Mouse (Mus musculus): ENCODE measurements around the gene Pramef12. TPM values are rescaled to one million over a fixed set of nuclear protein-coding genes. Genes with fewer than 3 reads are reported as not detected.
"Not testable (repeated sequence)": the region's sequence is repeated elsewhere in the genome, so short reads cannot be mapped to it uniquely, and the experiment has no call there.

Pramef12 gene
- polyA plus RNA-seq, 1 experiment from 2014 or later: 0.14 TPM

DNA sequence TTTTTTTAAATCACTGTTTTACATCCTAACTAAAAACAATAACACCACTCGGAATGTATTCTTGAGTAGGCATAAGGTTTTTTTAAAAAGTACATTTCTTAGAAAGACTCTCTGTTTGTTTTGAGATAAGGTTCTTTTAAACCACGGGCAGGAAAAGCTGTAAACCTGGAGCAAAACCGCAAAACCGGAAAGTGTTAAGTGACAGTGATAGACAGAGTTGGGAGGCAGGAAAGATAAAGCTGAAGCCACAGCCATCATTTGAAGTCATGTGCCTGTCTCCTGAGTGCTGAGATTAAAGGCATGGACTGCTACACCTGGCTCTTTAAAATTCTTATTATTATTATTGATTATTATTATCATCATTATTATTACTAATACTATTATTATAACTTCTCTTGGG, 5.6 kb downstream of the Pramef12 start:
- no peak for ATAC-seq (ENCODE audit: low FRiP score)

DNA sequence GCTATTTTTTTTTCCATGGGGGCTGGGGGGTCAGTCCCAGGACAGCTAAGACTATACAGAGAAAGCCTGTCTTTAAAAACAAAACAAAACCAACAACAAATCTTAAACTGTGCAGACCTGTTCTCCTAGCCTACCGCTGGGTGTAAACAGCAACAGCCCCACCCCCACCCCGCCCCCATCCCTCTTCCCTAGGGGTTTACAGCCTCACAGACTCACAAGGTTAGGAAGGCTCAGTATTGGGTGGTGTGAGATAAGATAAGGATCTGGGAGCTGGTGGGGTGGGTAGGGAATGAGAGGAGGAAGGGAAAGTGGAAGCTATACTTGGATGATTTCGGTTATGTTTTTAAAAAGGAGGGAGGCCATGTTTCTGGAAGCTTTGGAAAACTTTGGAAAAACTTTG, 11.9 kb downstream of the Pramef12 start:
- Histone ChIP-seq H3K27me3 (no peaks in the 10 kb centered on the region), H3K36me3 (no peaks in the 10 kb centered on the region), H3K4me1 (no peaks in the 10 kb centered on the region), H3K9ac (no peak overlapping the region), H3K4me2 (replicated peaks) (no peak overlapping the region), H3K4me3 (no peak overlapping the region), H3K9me3 (replicated peaks) (peaks cover 27% of the 10 kb centered on the region), H3K27ac (no peak overlapping the region)
- ATAC-seq (ENCODE audit: low FRiP score): no peak
- WGBS: 39% methylated on average over 3 of the region's 3 CpGs

More for the DNA sequence above, 5.6 kb downstream of the Pramef12 start:
- H3K36me3 ChIP-seq: no peaks in the 10 kb centered on the region
- no peak overlapping the region for H3K9ac ChIP-seq
- no peak overlapping the region for H3K27ac ChIP-seq
- 83% methylated on average over 4 of the region's 4 CpGs for WGBS
- H3K4me3 ChIP-seq: no peak overlapping the region
- no peaks in the 10 kb centered on the region for H3K27me3 ChIP-seq
- no peak overlapping the region for H3K4me2 ChIP-seq (replicated peaks)
- 0 out of 2 replicates have a peak, but pooled peaks cover 3% of the 10 kb centered on the region for H3K9me3 ChIP-seq (replicated peaks)
- H3K4me1 ChIP-seq: no peaks in the 10 kb centered on the region

DNA sequence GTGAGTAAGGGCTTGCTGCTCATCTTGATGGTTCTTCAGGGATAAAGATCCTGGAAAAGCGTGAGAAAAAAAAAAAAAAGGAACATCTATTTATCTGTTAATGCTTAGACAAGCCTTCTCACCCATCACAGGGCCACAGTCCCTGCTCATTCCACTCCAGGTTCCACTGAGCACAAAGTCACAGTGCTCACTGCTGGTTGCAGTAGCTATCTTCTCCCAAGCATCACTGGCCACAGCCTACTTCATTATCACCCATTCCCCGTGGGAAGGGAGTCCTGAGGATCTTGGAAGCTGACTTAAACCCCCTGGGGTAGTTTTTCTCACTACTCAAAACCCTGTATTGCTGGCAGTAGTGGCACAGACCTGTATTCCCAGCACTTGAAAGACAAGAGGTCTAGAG, 30.4 kb downstream of the Pramef12 start, which contains the start of gene Pramef20:
TSS of gene Pramef20 (minus strand) at position 23 of the 400 bp plus-strand sequence.
- Histone ChIP-seq H3K27me3 (no peaks in the 10 kb centered on the region), H3K9me3 (replicated peaks) (peaks cover 28% of the 10 kb centered on the region), H3K27ac (no peak within 1 kb of the TSS), H3K36me3 (no peaks in the 10 kb centered on the region), H3K9ac (no peak within 1 kb of the TSS), H3K4me2 (replicated peaks) (no peak within 1 kb of the TSS), H3K4me3 (no peak within 1 kb of the TSS), H3K4me1 (no peaks in the 10 kb centered on the region)
- ATAC-seq (ENCODE audit: low FRiP score): no peak
- 53% methylated on average over 2 of the region's 2 CpGs for WGBS

DNA sequence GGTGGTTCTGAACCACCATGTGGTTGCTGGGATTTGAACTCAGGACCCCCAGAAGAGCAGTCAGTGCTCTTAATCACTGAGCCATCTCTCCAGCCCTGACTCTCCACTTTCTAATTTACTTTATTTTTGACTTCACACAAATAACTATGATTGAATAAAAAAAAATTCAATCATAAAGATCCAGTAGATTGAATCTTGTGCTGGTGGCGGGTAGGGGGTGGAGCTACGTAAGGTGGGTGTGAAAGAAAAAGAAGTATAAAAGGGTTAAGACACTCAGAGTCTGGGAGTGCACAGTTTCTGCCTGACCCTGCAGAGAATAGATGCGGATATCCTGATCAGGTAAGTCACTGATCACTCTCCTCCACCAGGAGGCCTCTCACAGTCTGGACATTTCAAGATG, 50.6 kb downstream of the Pramef12 start, which contains the start of gene Gm13119:
TSS of gene Gm13119 (plus strand) at position 301 of the 400 bp plus-strand sequence.
- not testable (repeated sequence) for H3K4me2 ChIP-seq (replicated peaks); H3K9me3 ChIP-seq (replicated peaks); H3K36me3 ChIP-seq; H3K9ac ChIP-seq; H3K27ac ChIP-seq; ATAC-seq (ENCODE audit: low FRiP score); H3K27me3 ChIP-seq; H3K4me1 ChIP-seq; H3K4me3 ChIP-seq
- WGBS: 90% methylated on average over 3 of the region's 3 CpGs

Other genes starting within 250 kb of the Pramef12 start
- not detected in 2 replicates for gene Oog3, start 245.8 kb downstream of the Pramef12 start, polyA plus RNA-seq (2016; fragmentation: Nextera tagmentation; extraction: Ambion mirVana)
- not detected in 2 replicates for gene Oog2, start 217.7 kb downstream of the Pramef12 start, polyA plus RNA-seq (2016; fragmentation: Nextera tagmentation; extraction: Ambion mirVana)
- gene C87977, start 195.1 kb downstream of the Pramef12 start, polyA plus RNA-seq (2016; fragmentation: Nextera tagmentation; extraction: Ambion mirVana): not detected in 2 replicates
- not detected in 2 replicates for gene Pramel5, start 128.0 kb downstream of the Pramef12 start, polyA plus RNA-seq (2016; fragmentation: Nextera tagmentation; extraction: Ambion mirVana)
- gene Gm13128, start 78.2 kb downstream of the Pramef12 start, polyA plus RNA-seq (2016; fragmentation: Nextera tagmentation; extraction: Ambion mirVana): not detected in 2 replicates
- gene Gm13119, start 50.5 kb downstream of the Pramef12 start, polyA plus RNA-seq (2016; fragmentation: Nextera tagmentation; extraction: Ambion mirVana): not detected in 2 replicates
- gene Pramef20, start 30.5 kb downstream of the Pramef12 start, polyA plus RNA-seq (2016; fragmentation: Nextera tagmentation; extraction: Ambion mirVana): not detected in 2 replicates
- gene 1700012P22Rik, start 30.3 kb upstream of the Pramef12 start, polyA plus RNA-seq (2016; fragmentation: Nextera tagmentation; extraction: Ambion mirVana): 0.22 and 0.33 TPM in 2 replicates
- gene Gm9944, start 44.9 kb upstream of the Pramef12 start, polyA plus RNA-seq (2016; fragmentation: Nextera tagmentation; extraction: Ambion mirVana): not detected in 2 replicates
- gene Aadacl3, start 55.3 kb upstream of the Pramef12 start, polyA plus RNA-seq (2016; fragmentation: Nextera tagmentation; extraction: Ambion mirVana): not detected in 2 replicates
- not detected in 2 replicates for gene 9430007A20Rik, start 111.4 kb upstream of the Pramef12 start, polyA plus RNA-seq (2016; fragmentation: Nextera tagmentation; extraction: Ambion mirVana)
- gene Gm13124, start 156.7 kb upstream of the Pramef12 start, polyA plus RNA-seq (2016; fragmentation: Nextera tagmentation; extraction: Ambion mirVana): not detected in 2 replicates
- not detected in 2 replicates for gene Aadacl4, start 205.2 kb upstream of the Pramef12 start, polyA plus RNA-seq (2016; fragmentation: Nextera tagmentation; extraction: Ambion mirVana)